ENCODE assay signal across 8 mouse cellular contexts in genomic region chr5:140389647-140390046, GRCm38 (mm10). TPM values are rescaled to one million over a fixed set of nuclear protein-coding genes. Genes with fewer than 3 reads are reported as not detected.
A peak's percentile ranks its signal among the peaks of the same experiment; 100 is the strongest.
DNase-seq lines count a peak whose midpoint lies in the region; ATAC-seq lines count a peak whose summit lies in the region.

No protein-coding gene starts in this region.

- no peak for ATAC-seq in kidney, embryonic 16.5 days (ENCODE audit: low FRiP score, low TSS enrichment)
- 0 out of 2 replicates have a peak, but pooled peaks have one; percentile 36 for ATAC-seq in embryonic facial prominence, embryonic 11.5 days (replicated peaks; ENCODE audit: insufficient number of reproducible peaks, low FRiP score, low TSS enrichment, low read depth)
- ATAC-seq in intestine, embryonic 14.5 days (replicated peaks; ENCODE audit: low FRiP score, low TSS enrichment, low read depth): peak; percentile 18; the same call in 1 of the 2 replicates

- DNase-seq in kidney, postnatal 10 days: no peak
- DNase-seq in embryonic facial prominence, embryonic 11.5 days (ENCODE audit: low spot score): no peak
- no peak for DNase-seq in intestine, embryonic 14.5 days (ENCODE audit: low spot score)
- DNase-seq in naive thymus-derived CD4-positive, alpha-beta T cell, adult 2 months (ENCODE audit: low read depth): peak; percentile 14
- DNase-seq in right cerebral cortex, postnatal 4 days: no peak
- no peak for DNase-seq in ovary, postnatal 14 days (ENCODE audit: low spot score)
- DNase-seq in left cerebral cortex, adult 8-10 months (ENCODE audit: low spot score in 2 of 2): no peak

- H3K9me3 ChIP-seq in kidney, embryonic 16.5 days (ENCODE audit: low read length): no peaks in the 10 kb centered on the region
- no peaks in the 10 kb centered on the region for H3K9me3 ChIP-seq in embryonic facial prominence, embryonic 11.5 days (replicated peaks; ENCODE audit: control insufficient read depth, low read length)
- no peaks in the 10 kb centered on the region for H3K9me3 ChIP-seq in intestine, embryonic 14.5 days (ENCODE audit: control insufficient read depth, low read length)

- peak overlapping the region; percentile 79 for H3K4me2 ChIP-seq in kidney, embryonic 16.5 days (replicated peaks; ENCODE audit: low read depth, low read length)
- peak overlapping the region; percentile 92 for H3K4me2 ChIP-seq in embryonic facial prominence, embryonic 11.5 days (ENCODE audit: low read depth, low read length)
- peak overlapping the region; percentile 98 for H3K4me2 ChIP-seq in intestine, embryonic 14.5 days (ENCODE audit: low read length)

- 60% methylated on average over 3 of the region's 3 CpGs for WGBS in kidney, embryonic 16.5 days
- WGBS in embryonic facial prominence, embryonic 11.5 days: 59% methylated on average over 3 of the region's 3 CpGs
- WGBS in intestine, embryonic 14.5 days: 66% methylated on average over 3 of the region's 3 CpGs

- H3K27me3 ChIP-seq in kidney, embryonic 16.5 days (ENCODE audit: insufficient read depth, low read length): no peaks in the 10 kb centered on the region
- no peaks in the 10 kb centered on the region for H3K27me3 ChIP-seq in embryonic facial prominence, embryonic 11.5 days (ENCODE audit: control insufficient read depth, insufficient read depth, low read length)
- no peaks in the 10 kb centered on the region for H3K27me3 ChIP-seq in intestine, embryonic 14.5 days (replicated peaks; ENCODE audit: control insufficient read depth, insufficient read depth, low read length)

- no peak overlapping the region; the same call in 1 of the 2 replicates for H3K27ac ChIP-seq in kidney, embryonic 16.5 days (ENCODE audit: low read length)
- no peak overlapping the region; the same call in 1 of the 2 replicates for H3K27ac ChIP-seq in embryonic facial prominence, embryonic 11.5 days (replicated peaks; ENCODE audit: low read depth, low read length)
- H3K27ac ChIP-seq in intestine, embryonic 14.5 days (ENCODE audit: low read depth): no peak overlapping the region

- H3K36me3 ChIP-seq in kidney, embryonic 16.5 days (ENCODE audit: insufficient read depth, low read length): no peaks in the 10 kb centered on the region
- H3K36me3 ChIP-seq in embryonic facial prominence, embryonic 11.5 days (replicated peaks; ENCODE audit: control insufficient read depth, insufficient read depth, low read depth, low read length): no peaks in the 10 kb centered on the region
- no peaks in the 10 kb centered on the region for H3K36me3 ChIP-seq in intestine, embryonic 14.5 days (ENCODE audit: control insufficient read depth, insufficient read depth, low read length)

- H3K4me1 ChIP-seq in kidney, embryonic 16.5 days (ENCODE audit: insufficient read depth, low read length): peaks cover 20% of the 10 kb centered on the region
- no peaks in the 10 kb centered on the region; the same call in 1 of the 2 replicates for H3K4me1 ChIP-seq in embryonic facial prominence, embryonic 11.5 days (ENCODE audit: control insufficient read depth, insufficient read depth, low read length)
- no peaks in the 10 kb centered on the region; the same call in 1 of the 2 replicates for H3K4me1 ChIP-seq in intestine, embryonic 14.5 days (replicated peaks; ENCODE audit: control insufficient read depth, insufficient read depth, low read length)

- peak overlapping the region; percentile 23; the same call in 1 of the 2 replicates for H3K9ac ChIP-seq in kidney, embryonic 16.5 days (replicated peaks; ENCODE audit: low read length)
- H3K9ac ChIP-seq in embryonic facial prominence, embryonic 11.5 days (replicated peaks; ENCODE audit: low read length): peak overlapping the region; percentile 41
- no peak overlapping the region for H3K9ac ChIP-seq in intestine, embryonic 14.5 days (ENCODE audit: low read length)

- peak overlapping the region; percentile 67 for H3K4me3 ChIP-seq in kidney, embryonic 16.5 days (ENCODE audit: low read length)
- peak overlapping the region; percentile 75 for H3K4me3 ChIP-seq in embryonic facial prominence, embryonic 11.5 days (ENCODE audit: low read depth, low read length)
- peak overlapping the region; percentile 79 for H3K4me3 ChIP-seq in intestine, embryonic 14.5 days (ENCODE audit: low read depth, low read length)

RNA-seq across cellular contexts. Expression of gene Snx8, which starts 0.6 kb away (rescaled TPM):
- polyA plus RNA-seq in kidney, embryonic 16.5 days (2015; fragmentation: Nextera tagmentation; extraction: Ambion mirVana): 31.9 and 32.4 TPM in 2 replicates
- polyA plus RNA-seq in embryonic facial prominence, embryonic 11.5 days (2014; fragmentation: Nextera tagmentation; extraction: Ambion mirVana): 6.9 and 7.4 TPM in 2 replicates
- polyA plus RNA-seq in intestine, embryonic 14.5 days (2014; fragmentation: Nextera tagmentation; extraction: Ambion mirVana): 7.7 and 9.3 TPM in 2 replicates
- total RNA-seq in left cerebral cortex, adult 8-10 months (2022): 10 to 100 TPM; 12.5 to 14.7 (median 13.0) TPM

RNA-seq across cellular contexts. Expression of gene Eif3b, which starts 29.5 kb away (rescaled TPM):
- polyA plus RNA-seq in kidney, embryonic 16.5 days (2015; fragmentation: Nextera tagmentation; extraction: Ambion mirVana): 112 and 114 TPM in 2 replicates
- polyA plus RNA-seq in embryonic facial prominence, embryonic 11.5 days (2014; fragmentation: Nextera tagmentation; extraction: Ambion mirVana): 210 and 215 TPM in 2 replicates
- 155 and 162 TPM in 2 replicates for polyA plus RNA-seq in intestine, embryonic 14.5 days (2014; fragmentation: Nextera tagmentation; extraction: Ambion mirVana)
- 10 to 100 TPM; 81.0 to 93.2 (median 86.4) TPM for total RNA-seq in left cerebral cortex, adult 8-10 months (2022)

RNA-seq across cellular contexts. Expression of gene Gm4869, which starts 55.8 kb away (rescaled TPM):
- not detected in 2 replicates for polyA plus RNA-seq in kidney, embryonic 16.5 days (2015; fragmentation: Nextera tagmentation; extraction: Ambion mirVana)
- polyA plus RNA-seq in embryonic facial prominence, embryonic 11.5 days (2014; fragmentation: Nextera tagmentation; extraction: Ambion mirVana): 0.07 TPM in 1 of 2 replicates, not detected in the other
- not detected in 2 replicates for polyA plus RNA-seq in intestine, embryonic 14.5 days (2014; fragmentation: Nextera tagmentation; extraction: Ambion mirVana)
- not detected for total RNA-seq in left cerebral cortex, adult 8-10 months (2022)

RNA-seq across cellular contexts. Expression of gene Mrm2, which starts 57.9 kb away (rescaled TPM):
- polyA plus RNA-seq in kidney, embryonic 16.5 days (2015; fragmentation: Nextera tagmentation; extraction: Ambion mirVana): 22.0 and 23.9 TPM in 2 replicates
- polyA plus RNA-seq in embryonic facial prominence, embryonic 11.5 days (2014; fragmentation: Nextera tagmentation; extraction: Ambion mirVana): 21.6 and 23.4 TPM in 2 replicates
- polyA plus RNA-seq in intestine, embryonic 14.5 days (2014; fragmentation: Nextera tagmentation; extraction: Ambion mirVana): 19.5 and 20.9 TPM in 2 replicates
- total RNA-seq in left cerebral cortex, adult 8-10 months (2022): 10 to 100 TPM in 3 of 4 experiments, 1 to 10 TPM in 1; 8.9 to 13.3 (median 11.1) TPM
